Mouse (Mus musculus): ENCODE results near the gene Clcn2.

DNA sequence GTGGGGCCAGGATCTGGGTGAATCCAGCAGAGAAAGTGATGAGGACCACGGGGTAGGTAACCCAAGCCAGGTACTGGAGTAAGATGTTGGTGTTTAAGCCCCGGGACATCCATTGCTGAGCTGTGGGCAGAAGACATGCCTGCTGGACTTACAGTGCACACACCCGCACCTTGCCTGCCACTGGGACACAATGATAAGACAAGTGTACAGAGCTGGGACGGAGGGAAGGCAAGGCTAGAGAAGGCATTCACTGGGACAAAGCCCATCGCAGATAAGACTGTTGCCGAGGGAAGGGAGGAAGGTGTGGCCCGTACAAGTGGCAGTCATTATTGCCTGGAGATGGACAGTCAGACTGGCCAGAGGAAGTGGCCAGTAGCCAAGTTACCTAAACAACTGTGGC is 4.7 kb downstream of the Clcn2 start:
- TF ChIP-seq CTCF (IDR thresholded peaks at IDR 0.05; ENCODE audit: extremely low read depth, insufficient read depth, insufficient read length, insufficient replicate concordance) (no peak), POLR2A (IDR thresholded peaks at IDR 0.05; ENCODE audit: low read depth, low read length) (no peak)

Measured in spleen, adult 2 months (tissue).